ENCODE assay signal across 31 mouse cellular contexts in the genomic region with DNA sequence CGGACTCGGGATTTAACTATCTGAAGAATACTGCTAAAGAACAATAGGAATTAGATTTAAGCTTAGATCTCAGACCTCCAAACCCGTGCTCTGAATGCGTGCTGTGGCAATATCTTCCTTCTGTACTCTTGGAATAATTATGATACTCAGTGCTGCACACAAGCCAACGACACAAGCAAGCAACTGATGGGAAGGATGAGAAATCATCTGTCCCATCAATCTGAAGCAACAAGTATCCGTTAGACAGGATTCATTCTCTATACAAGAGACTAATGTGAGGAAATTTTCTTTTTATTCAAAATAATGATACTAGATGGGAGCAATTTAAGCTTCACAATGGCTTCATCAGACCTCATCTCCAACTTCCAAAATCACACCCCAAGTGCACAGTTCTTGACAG.
"Had no signal": no experiment of that assay in that cellular context is flagged by ENCODE, and none has a peak within 500 bp of the region (broad histone marks: within the 10 kb centered on the region; RNA-seq: fewer than 3 reads in every experiment).

No protein-coding gene starts in this region.

- DNase-seq: left cerebral cortex, postnatal 4 days; liver; liver, embryonic 13.5 days; liver, postnatal 0 days; lung, adult 18-20 months; lung, adult 2 months; lung, embryonic 14.5 days; lung, postnatal 10 days; lung, postnatal 14 days; lung, postnatal 36 days; lung, postnatal 4 days; midbrain, embryonic 14.5 days had no signal

- ATAC-seq: liver, embryonic 12.5 days; liver, postnatal 0 days; lung, postnatal 0 days; midbrain, embryonic 16.5 days had no signal

- H3K27me3 ChIP-seq: limb, embryonic 12.5 days; limb, embryonic 13.5 days; limb, embryonic 15.5 days; liver, embryonic 12.5 days; liver, embryonic 13.5 days; liver, embryonic 15.5 days; lung, embryonic 15.5 days; megakaryocyte, embryonic 14.5 days; midbrain, embryonic 12.5 days; midbrain, embryonic 13.5 days; neural tube, embryonic 12.5 days had no signal

- H3K4me2 ChIP-seq: limb, embryonic 12.5 days; limb, embryonic 13.5 days; limb, embryonic 15.5 days; liver, embryonic 11.5 days; liver, embryonic 12.5 days; liver, embryonic 13.5 days; liver, embryonic 15.5 days; lung, embryonic 14.5 days; lung, embryonic 15.5 days; midbrain, embryonic 12.5 days; midbrain, embryonic 13.5 days; neural tube, embryonic 12.5 days had no signal

- H3K36me3 ChIP-seq: limb, embryonic 10.5 days; limb, embryonic 12.5 days; limb, embryonic 13.5 days; limb, embryonic 15.5 days; liver, embryonic 12.5 days; liver, embryonic 13.5 days; liver, embryonic 15.5 days; lung, embryonic 15.5 days; midbrain, embryonic 10.5 days; midbrain, embryonic 12.5 days; midbrain, embryonic 13.5 days; neural tube, embryonic 12.5 days had no signal

- H3K4me1 ChIP-seq: limb, embryonic 10.5 days; limb, embryonic 12.5 days; limb, embryonic 13.5 days; limb, embryonic 15.5 days; liver, embryonic 12.5 days; liver, embryonic 13.5 days; liver, embryonic 15.5 days; lung, embryonic 15.5 days; megakaryocyte, embryonic 14.5 days; midbrain, embryonic 10.5 days; neural tube, embryonic 12.5 days had no signal

- H3K9ac ChIP-seq: limb, embryonic 12.5 days; limb, embryonic 13.5 days; limb, embryonic 15.5 days; liver, embryonic 12.5 days; liver, embryonic 13.5 days; liver, embryonic 14.5 days; liver, embryonic 15.5 days; liver, postnatal 0 days; lung, embryonic 14.5 days; lung, embryonic 15.5 days; midbrain, embryonic 12.5 days; midbrain, embryonic 13.5 days; neural tube, embryonic 12.5 days had no signal

- H3K4me3 ChIP-seq: left cerebral cortex, adult 2 months; limb, embryonic 10.5 days; limb, embryonic 12.5 days; limb, embryonic 13.5 days; limb, embryonic 15.5 days; liver, embryonic 12.5 days; liver, embryonic 13.5 days; liver, embryonic 15.5 days; lung, embryonic 15.5 days; megakaryocyte, embryonic 14.5 days; midbrain, embryonic 10.5 days; midbrain, embryonic 12.5 days; midbrain, embryonic 13.5 days; myocyte; neural tube, embryonic 12.5 days had no signal

- H3K9me3 ChIP-seq: limb, embryonic 10.5 days; limb, embryonic 12.5 days; limb, embryonic 13.5 days; limb, embryonic 15.5 days; liver, embryonic 12.5 days; liver, embryonic 13.5 days; liver, embryonic 15.5 days; lung, embryonic 15.5 days; midbrain, embryonic 10.5 days; midbrain, embryonic 12.5 days; midbrain, embryonic 13.5 days; neural tube, embryonic 12.5 days had no signal

- H3K27ac ChIP-seq: left cerebral cortex, adult 2 months; limb, embryonic 10.5 days; limb, embryonic 12.5 days; limb, embryonic 13.5 days; limb, embryonic 15.5 days; liver, embryonic 12.5 days; liver, embryonic 13.5 days; liver, embryonic 14.5 days; liver, embryonic 15.5 days; lung, embryonic 15.5 days; macrophage; midbrain, embryonic 10.5 days; midbrain, embryonic 12.5 days; midbrain, embryonic 13.5 days; neural tube, embryonic 12.5 days had no signal
